Mouse (Mus musculus) midbrain, embryonic 12.5 days (tissue): ENCODE results near the gene Celf5. TPM values are rescaled to one million over a fixed set of nuclear protein-coding genes. Genes with fewer than 3 reads are reported as not detected.

Experiments
- ATAC-seq: fragments of 200-750 bp; cut with Nextera tagmentation; 2 replicates; pipeline ENCODE4 v1.8.0; 2017; ENCODE audit warnings: low read depth, moderate TSS enrichment, moderate library complexity; ENCODE audit not compliant: low FRiP score
- H3K27ac ChIP-seq: fragments of 300-500 bp; sonication (generic); replicated peaks from 2 replicates; pipeline ENCODE4 v1.5.1; 2016; ENCODE audit warnings: mild to moderate bottlenecking
- H3K27me3 ChIP-seq: fragments of 300-500 bp; sonication (generic); 2 replicates; pipeline ENCODE4 v1.6.1; 2016; ENCODE audit warnings: mild to moderate bottlenecking
- H3K36me3 ChIP-seq: fragments of 300-500 bp; sonication (generic); 2 replicates; pipeline ENCODE4 v1.6.1; 2016
- H3K4me1 ChIP-seq: fragments of 300-500 bp; sonication (generic); 2 replicates; pipeline ENCODE4 v1.6.1; 2016
- H3K4me2 ChIP-seq: fragments of 300-500 bp; sonication (generic); replicated peaks from 2 replicates; pipeline ENCODE4 v1.6.1; 2016; ENCODE audit warnings: mild to moderate bottlenecking, moderate library complexity
- H3K4me3 ChIP-seq: fragments of 300-500 bp; sonication (generic); 2 replicates; pipeline ENCODE4 v1.5.1; 2016; ENCODE audit warnings: mild to moderate bottlenecking
- H3K9ac ChIP-seq: fragments of 300-500 bp; sonication (generic); replicated peaks from 2 replicates; pipeline ENCODE4 v1.6.1; 2016; ENCODE audit warnings: mild to moderate bottlenecking, moderate library complexity
- H3K9me3 ChIP-seq: fragments of 300-500 bp; sonication (generic); 2 replicates; pipeline ENCODE4 v1.6.1; 2016; ENCODE audit warnings: mild to moderate bottlenecking
- WGBS: fragments of 180-500 bp; shearing (Covaris S2); methylation state at CpG from one replicate; pipeline ENCODE4 v1.1.7; 2016; 5-methylcytosine and 5-hydroxymethylcytosine counted together
- polyA plus RNA-seq: library from polyadenylated mRNA; unstranded; fragments of >200 nt; fragmentation: Nextera tagmentation; extraction: Ambion mirVana; gene quantifications from 2 replicates; pipeline ENCODE4 v1.2.1, GENCODE M21; 2016

Celf5 gene
- polyA plus RNA-seq, 1 experiment from 2014 or later = 37.1 TPM

DNA sequence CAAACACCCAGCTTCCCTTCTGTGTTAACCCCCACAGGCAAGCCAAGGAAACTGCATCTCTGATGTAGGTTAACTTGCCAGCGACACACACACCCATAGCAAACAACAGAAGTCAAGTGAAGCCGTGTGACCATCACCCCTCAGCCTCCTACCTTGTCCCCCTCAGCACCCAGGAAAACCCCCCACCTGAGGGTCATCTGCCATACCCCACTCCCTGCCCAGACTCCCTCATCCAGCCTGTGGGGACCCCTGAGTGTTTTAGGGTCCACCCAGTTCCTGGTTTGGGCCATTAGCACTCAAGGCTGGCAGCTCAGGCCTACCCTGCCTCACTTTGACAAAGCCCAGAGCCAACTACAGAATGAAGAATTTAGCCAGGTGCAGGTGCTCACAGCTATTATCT lies 16.4 kb downstream of the Celf5 start:
- Histone ChIP-seq H3K9ac (no peak overlapping the region), H3K4me1 (peaks cover 25% of the 10 kb centered on the region), H3K9me3 (no peaks in the 10 kb centered on the region), H3K36me3 (peaks cover 29% of the 10 kb centered on the region), H3K4me2 (no peak overlapping the region), H3K27me3 (peaks cover 95% of the 10 kb centered on the region), H3K27ac (no peak overlapping the region), H3K4me3 (no peak overlapping the region)
- 76% methylated on average over 2 of the region's 2 CpGs for WGBS
- ATAC-seq = no peak

DNA sequence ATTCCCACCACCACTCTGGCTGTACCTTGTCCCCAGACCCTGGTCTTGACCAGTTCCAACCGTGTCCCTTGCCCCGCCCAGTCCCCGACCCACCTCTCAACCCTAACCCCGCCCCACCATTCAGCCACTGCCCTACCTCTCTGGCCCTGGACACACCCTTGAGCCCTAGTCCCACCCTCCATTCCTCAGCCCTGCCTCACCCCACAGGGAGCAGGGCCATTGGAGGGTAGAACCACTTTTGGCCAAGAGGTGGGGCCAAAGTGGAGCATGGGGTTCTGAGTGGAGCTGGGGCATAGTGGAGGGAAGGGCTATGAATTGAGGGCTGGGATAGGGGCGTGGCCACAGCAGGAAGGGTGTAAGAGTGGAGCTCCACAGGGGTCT lies 17.3 kb downstream of the Celf5 start:
- H3K4me2 ChIP-seq = peak overlapping the region; percentile 58; the same call in 1 of the 2 replicates
- H3K27me3 ChIP-seq = peaks cover 95% of the 10 kb centered on the region
- no peak overlapping the region for H3K4me3 ChIP-seq

DNA sequence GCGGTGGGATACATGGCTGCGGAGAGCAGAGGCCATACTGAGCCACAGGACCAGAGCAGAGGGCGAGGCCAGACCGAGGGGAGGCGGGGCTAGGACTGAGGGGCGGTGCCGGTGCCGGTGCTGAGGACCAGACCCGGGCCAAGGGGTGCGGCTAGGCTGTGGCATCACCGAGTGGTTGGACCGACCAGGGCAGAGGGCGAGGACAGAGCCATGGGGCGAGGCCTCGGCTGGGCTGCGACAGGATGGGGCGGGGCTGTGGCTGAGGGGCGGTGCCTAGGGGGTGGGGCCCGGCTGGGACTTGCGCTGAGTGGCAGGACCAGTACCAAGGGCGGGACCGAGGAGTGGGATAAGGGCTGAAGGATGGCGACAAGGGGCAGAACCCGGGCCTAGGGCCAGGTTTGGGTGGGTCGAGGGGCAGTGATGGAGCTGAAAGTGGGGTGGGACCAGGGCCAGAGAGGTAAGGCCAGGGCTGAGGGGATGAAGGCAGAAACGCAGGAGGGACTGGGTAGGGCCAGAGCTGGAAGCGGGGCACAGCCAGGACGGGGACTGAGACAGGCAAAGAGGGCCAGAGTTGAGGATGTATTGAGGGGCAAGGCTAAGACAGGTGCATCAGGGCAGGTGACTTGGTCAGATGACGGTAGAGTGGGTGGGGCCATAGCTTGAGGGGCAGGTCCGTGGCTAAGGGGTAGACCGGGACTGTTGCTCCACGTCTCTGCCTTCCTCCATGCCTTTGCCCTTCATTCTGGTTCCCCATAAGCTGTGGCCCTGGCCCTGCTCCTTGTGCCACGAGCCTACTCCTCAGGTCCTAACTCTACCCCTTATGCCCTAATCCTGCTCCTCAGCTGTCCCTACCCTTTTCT lies 17.9 kb downstream of the Celf5 start:
- Histone ChIP-seq H3K9ac (peak overlapping the region; percentile 45; the same call in 1 of the 2 replicates), H3K4me2 (peak overlapping the region; percentile 58), H3K4me1 (peaks cover 22% of the 10 kb centered on the region), H3K9me3 (no peaks in the 10 kb centered on the region), H3K27me3 (peaks cover 96% of the 10 kb centered on the region), H3K4me3 (peak overlapping the region; percentile 39), H3K36me3 (peaks cover 29% of the 10 kb centered on the region), H3K27ac (no peak overlapping the region)
- ATAC-seq = peak; percentile 90
- WGBS = 3% methylated on average over 32 of the region's 33 CpGs

More for the DNA sequence above, 17.3 kb downstream of the Celf5 start:
- Histone ChIP-seq H3K9ac (0 out of 2 replicates have a peak overlapping the region, but pooled peaks have one; percentile 24), H3K36me3 (peaks cover 29% of the 10 kb centered on the region), H3K27ac (no peak overlapping the region), H3K9me3 (no peaks in the 10 kb centered on the region), H3K4me1 (peaks cover 19% of the 10 kb centered on the region)
- WGBS = 2% methylated on average over 5 of the region's 5 CpGs
- ATAC-seq = peak; percentile 5; the same call in 1 of the 2 replicates

DNA sequence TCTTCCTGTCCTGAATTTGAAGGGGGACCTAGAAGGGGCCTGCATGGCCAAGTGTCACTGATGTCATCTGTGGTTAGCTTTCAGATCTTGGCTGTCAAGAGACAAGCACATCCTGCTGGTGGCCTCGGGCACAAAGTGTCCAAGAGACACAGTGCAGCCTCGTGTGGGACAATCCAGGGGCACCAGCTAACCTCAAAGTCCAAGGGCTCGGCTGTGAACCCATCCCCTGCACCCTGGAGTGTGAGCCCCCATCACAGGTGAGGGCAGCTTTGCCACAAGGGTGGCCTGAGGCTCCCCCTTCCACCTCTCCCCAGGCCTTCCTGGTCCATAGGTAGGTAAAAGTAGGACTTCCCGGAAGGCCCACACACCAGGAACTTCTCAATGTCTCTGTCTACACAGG lies 19.0 kb downstream of the Celf5 start:
- Histone ChIP-seq H3K4me3 (no peak overlapping the region), H3K36me3 (peaks cover 23% of the 10 kb centered on the region), H3K4me1 (peaks cover 22% of the 10 kb centered on the region), H3K27ac (no peak overlapping the region), H3K4me2 (peak overlapping the region; percentile 58; the same call in 1 of the 2 replicates), H3K27me3 (peaks cover 96% of the 10 kb centered on the region), H3K9me3 (no peaks in the 10 kb centered on the region), H3K9ac (no peak overlapping the region)
- 68% methylated on average over 4 of the region's 4 CpGs for WGBS
- no peak for ATAC-seq

DNA sequence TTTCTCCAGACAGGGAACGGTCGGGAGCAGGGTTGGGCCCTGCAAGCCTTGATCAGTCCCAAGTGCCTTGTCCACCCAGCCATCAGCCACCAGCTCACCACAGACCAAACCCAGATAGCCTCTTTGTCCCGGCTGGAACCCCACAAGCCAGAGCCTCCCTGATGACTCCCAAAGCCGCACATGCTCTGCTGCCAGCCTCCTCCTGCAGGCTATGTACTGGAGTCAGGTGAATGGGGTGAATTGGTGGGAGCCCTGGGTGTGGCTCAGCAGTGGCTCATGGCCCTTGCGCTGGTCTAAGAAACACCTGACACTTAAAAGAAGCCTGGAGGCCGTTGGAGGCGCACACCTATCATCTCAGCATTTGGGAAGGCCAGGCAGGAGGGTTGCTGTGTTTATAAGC lies 19.6 kb downstream of the Celf5 start:
- 82% methylated on average over 7 of the region's 7 CpGs for WGBS

DNA sequence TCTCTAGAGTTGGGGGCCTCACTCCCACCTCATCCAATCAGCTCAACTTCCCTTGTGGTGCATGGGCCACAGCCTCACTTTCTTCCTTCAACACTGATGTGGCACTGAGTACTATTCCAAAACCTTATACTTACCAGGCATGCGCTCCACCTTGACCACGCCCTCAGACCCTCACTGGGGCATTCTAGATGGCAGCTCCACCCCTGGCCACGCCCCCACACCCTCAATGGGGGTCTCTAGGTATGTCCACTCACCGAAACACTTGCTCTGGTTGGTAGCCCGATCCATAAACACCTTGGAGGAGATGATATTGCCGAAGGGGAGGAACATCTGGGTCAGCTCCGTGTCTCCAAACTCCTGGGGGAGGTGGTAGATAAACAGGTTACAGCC lies 20.1 kb downstream of the Celf5 start:
- Histone ChIP-seq H3K27me3 (peaks cover 97% of the 10 kb centered on the region), H3K36me3 (peaks cover 13% of the 10 kb centered on the region), H3K9ac (no peak overlapping the region), H3K27ac (no peak overlapping the region), H3K4me1 (peaks cover 22% of the 10 kb centered on the region), H3K4me3 (no peak overlapping the region), H3K9me3 (no peaks in the 10 kb centered on the region), H3K4me2 (no peak overlapping the region)
- no peak for ATAC-seq
- 36% methylated on average over 7 of the region's 7 CpGs for WGBS

More for the DNA sequence above, 19.6 kb downstream of the Celf5 start:
- Histone ChIP-seq H3K4me3 (no peak overlapping the region), H3K4me2 (no peak overlapping the region), H3K9me3 (no peaks in the 10 kb centered on the region), H3K27me3 (peaks cover 97% of the 10 kb centered on the region), H3K27ac (no peak overlapping the region), H3K36me3 (peaks cover 18% of the 10 kb centered on the region), H3K9ac (no peak overlapping the region), H3K4me1 (peaks cover 22% of the 10 kb centered on the region)
- no peak for ATAC-seq

DNA sequence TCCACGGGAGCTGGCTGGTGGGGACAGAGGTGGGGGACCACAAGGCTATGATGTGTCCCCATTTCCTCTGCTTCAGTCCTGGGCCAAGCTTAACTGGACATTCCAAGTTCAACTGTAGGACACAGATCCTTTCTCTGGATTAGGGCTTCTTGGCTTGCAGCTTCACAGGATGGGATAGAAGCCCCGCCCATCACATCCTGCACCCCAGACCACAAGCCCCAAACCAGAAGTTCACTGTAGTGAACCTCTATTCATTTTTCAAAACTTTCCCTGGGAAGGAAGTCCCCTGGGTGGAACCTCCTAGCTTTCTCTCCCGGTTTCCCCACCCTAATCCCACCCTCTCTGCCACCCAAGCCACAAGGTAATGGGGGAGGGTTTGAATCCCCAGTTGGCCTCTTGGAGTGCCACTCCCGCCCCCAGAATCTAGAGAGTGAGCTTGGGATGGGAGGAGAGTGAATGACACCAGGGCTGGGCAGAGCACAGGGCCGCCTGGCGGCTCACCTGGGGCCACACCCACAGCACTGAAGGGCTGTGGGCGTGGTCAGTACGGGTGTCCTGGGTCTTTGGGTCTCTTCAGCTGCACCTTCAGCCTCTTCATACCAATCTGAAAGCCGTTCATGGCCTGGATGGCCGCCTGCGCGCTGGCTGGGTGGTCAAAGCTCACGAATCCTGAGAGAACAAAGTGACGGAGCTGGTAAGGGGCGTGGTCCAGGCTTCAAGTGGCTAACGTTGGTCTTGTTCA lies 20.7 kb downstream of the Celf5 start:
- Histone ChIP-seq H3K4me3 (no peak overlapping the region), H3K9ac (no peak overlapping the region), H3K27me3 (peaks cover 97% of the 10 kb centered on the region), H3K4me1 (peaks cover 22% of the 10 kb centered on the region), H3K27ac (no peak overlapping the region), H3K36me3 (peaks cover 8% of the 10 kb centered on the region), H3K9me3 (no peaks in the 10 kb centered on the region), H3K4me2 (no peak overlapping the region)
- 10% methylated on average over 16 of the region's 16 CpGs for WGBS
- ATAC-seq = no peak

DNA sequence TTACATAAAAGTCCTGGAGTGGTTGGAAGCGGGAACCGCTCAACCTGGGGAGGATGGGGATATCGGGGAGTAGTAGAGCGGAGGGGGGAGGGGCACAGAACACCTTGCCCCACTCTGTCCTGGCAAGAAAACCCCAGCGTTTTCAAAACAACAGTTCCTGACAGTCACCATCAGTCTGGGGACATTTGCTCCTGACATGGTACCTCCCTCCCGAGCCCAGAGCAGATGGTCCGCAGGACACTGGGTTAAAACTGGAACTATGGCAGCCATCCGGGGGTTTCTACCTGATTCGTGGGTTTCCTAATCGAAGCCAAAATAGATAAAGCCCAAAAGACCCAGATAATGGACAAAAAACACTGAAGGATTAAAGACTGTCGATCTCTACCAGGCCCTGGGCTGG lies 21.6 kb downstream of the Celf5 start:
- peaks cover 22% of the 10 kb centered on the region for H3K4me1 ChIP-seq
- 44% methylated on average over 11 of the region's 11 CpGs for WGBS
- no peak overlapping the region for H3K4me2 ChIP-seq
- H3K9me3 ChIP-seq = no peaks in the 10 kb centered on the region
- no peak overlapping the region for H3K27ac ChIP-seq
- no peak overlapping the region for H3K9ac ChIP-seq
- H3K4me3 ChIP-seq = no peak overlapping the region
- H3K36me3 ChIP-seq = 0 out of 2 replicates have a peak, but pooled peaks cover 3% of the 10 kb centered on the region
- ATAC-seq = no peak
- peaks cover 95% of the 10 kb centered on the region for H3K27me3 ChIP-seq

DNA sequence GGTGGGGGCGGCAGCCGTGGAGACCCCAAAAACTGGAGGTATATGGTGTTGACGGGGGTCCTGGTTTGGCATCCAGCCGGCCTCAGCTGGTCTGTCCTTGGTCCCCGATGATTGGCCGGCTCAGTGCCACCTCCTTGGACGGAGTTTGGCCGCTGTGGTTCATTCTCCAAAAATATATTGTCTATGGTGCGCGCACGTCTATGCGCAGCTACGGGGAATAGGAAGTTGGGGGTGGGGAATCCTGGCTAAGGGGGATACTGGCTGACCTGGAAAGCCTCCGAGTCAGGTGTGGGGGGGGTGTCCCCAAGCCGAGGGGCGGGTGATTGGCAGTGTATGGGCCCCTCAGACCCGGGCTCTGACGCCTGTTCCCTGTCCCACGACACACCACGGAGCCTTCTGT lies 22.0 kb downstream of the Celf5 start:
- Histone ChIP-seq H3K9me3 (no peaks in the 10 kb centered on the region), H3K27ac (no peak overlapping the region), H3K9ac (no peak overlapping the region), H3K27me3 (peaks cover 95% of the 10 kb centered on the region), H3K36me3 (0 out of 2 replicates have a peak, but pooled peaks cover 3% of the 10 kb centered on the region), H3K4me1 (peaks cover 20% of the 10 kb centered on the region), H3K4me3 (no peak overlapping the region), H3K4me2 (no peak overlapping the region)
- 41% methylated on average over 20 of the region's 20 CpGs for WGBS
- ATAC-seq = no peak

DNA sequence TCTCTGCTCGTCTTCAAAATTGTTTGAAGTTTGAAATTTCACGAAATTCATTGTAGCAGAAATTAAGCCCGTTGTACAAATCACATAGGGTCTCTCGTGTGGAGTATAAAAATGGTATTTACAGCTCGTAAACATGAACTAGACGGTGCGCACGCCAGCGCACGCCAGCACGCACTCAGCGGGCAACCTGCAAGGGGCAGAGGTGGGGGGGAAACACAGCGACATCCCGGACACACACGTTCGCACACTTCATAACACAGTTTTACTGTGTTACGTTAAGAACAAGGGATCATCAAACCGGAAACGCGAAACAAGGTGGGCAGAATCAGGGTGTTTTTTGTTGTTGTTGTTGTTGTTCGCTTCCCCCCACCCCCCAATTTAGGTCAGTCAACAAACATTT lies 23.1 kb downstream of the Celf5 start:
- H3K27me3 ChIP-seq = peaks cover 96% of the 10 kb centered on the region
- H3K36me3 ChIP-seq = 0 out of 2 replicates have a peak, but pooled peaks cover 3% of the 10 kb centered on the region
- peaks cover 10% of the 10 kb centered on the region; the same call in 1 of the 2 replicates for H3K4me1 ChIP-seq
- no peak overlapping the region for H3K4me3 ChIP-seq
- H3K4me2 ChIP-seq = no peak overlapping the region
- no peak for ATAC-seq
- no peak overlapping the region for H3K9ac ChIP-seq
- no peak overlapping the region for H3K27ac ChIP-seq
- H3K9me3 ChIP-seq = no peaks in the 10 kb centered on the region
- 74% methylated on average over 21 of the region's 21 CpGs for WGBS

DNA sequence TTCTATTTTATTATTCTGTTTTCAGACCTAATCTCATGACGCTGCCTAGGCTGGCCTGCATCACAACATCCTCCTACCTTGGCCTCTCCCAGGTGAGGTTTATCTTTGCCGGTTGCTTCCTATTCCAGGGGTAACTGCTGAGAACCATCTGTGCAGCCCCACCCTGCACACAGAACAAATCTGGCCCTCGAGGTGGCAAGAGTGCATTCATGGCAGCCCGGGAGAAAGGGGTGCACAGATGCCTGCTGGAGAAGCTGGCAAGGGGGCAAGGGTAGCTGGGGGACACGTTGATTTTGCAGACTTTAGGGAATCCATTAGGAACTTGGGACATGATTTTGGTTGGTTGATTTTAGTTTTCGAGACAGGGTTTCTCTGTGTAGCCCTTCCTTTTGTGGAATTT lies 24.2 kb downstream of the Celf5 start:
- H3K4me1 ChIP-seq = 0 out of 2 replicates have a peak, but pooled peaks cover 5% of the 10 kb centered on the region
- peaks cover 96% of the 10 kb centered on the region for H3K27me3 ChIP-seq
- no peak overlapping the region for H3K9ac ChIP-seq
- WGBS = 87% methylated on average over 6 of the region's 6 CpGs
- H3K36me3 ChIP-seq = 0 out of 2 replicates have a peak, but pooled peaks cover 3% of the 10 kb centered on the region
- no peak overlapping the region for H3K4me2 ChIP-seq
- no peaks in the 10 kb centered on the region for H3K9me3 ChIP-seq
- H3K27ac ChIP-seq = no peak overlapping the region
- H3K4me3 ChIP-seq = no peak overlapping the region
- no peak for ATAC-seq

DNA sequence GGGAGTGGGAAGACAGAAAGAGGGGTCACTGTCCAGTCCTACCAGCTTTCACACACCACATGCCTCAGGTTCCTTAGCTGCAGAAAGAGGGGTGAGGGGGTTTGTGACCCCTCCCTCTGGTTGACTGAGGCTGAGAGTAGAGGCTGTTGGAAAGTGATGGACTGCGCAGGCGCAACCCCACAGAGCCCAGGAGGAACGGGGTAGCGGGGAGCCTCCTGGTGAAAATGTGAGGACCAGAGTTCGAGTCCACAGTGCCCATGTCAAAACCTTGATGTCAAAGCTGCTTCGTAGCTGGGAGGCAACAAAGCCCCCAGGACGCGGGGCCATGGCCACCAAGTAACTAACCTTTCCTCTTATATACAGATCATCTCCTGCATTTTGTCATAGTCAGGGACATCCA lies 24.9 kb downstream of the Celf5 start:
- Histone ChIP-seq H3K4me1 (0 out of 2 replicates have a peak, but pooled peaks cover 5% of the 10 kb centered on the region), H3K4me2 (no peak overlapping the region), H3K9me3 (no peaks in the 10 kb centered on the region), H3K27me3 (peaks cover 96% of the 10 kb centered on the region), H3K36me3 (0 out of 2 replicates have a peak, but pooled peaks cover 3% of the 10 kb centered on the region), H3K9ac (no peak overlapping the region), H3K27ac (no peak overlapping the region), H3K4me3 (no peak overlapping the region)
- no peak for ATAC-seq
- 84% methylated on average over 8 of the region's 8 CpGs for WGBS
